Mouse (Mus musculus): Measurements from ENCODE around the gene Slc31a2. TPM values are rescaled to one million over a fixed set of nuclear protein-coding genes. Genes with fewer than 3 reads are reported as not detected.
"Not testable (repeated sequence)": the region's sequence is repeated elsewhere in the genome, so short reads cannot be mapped to it uniquely, and the experiment has no call there.

Gene Slc31a2
- total RNA-seq (2021): 1 to 10 TPM; 3.9 to 4.6 TPM
- long read RNA-seq, experiment 1, partial matches to known transcripts: 0 of 2 reads
- long read RNA-seq, experiment 1, other reads (novel, unspliced or antisense): 0 of 2 reads
- long read RNA-seq, experiment 2, transcript Slc31a2-201 (4 exons, 1,820 nt): major isoform, 8 of 11 reads
- long read RNA-seq, experiment 2, partial matches to known transcripts: 0 of 11 reads
- long read RNA-seq, experiment 2, other reads (novel, unspliced or antisense): 3 of 11 reads

DNA sequence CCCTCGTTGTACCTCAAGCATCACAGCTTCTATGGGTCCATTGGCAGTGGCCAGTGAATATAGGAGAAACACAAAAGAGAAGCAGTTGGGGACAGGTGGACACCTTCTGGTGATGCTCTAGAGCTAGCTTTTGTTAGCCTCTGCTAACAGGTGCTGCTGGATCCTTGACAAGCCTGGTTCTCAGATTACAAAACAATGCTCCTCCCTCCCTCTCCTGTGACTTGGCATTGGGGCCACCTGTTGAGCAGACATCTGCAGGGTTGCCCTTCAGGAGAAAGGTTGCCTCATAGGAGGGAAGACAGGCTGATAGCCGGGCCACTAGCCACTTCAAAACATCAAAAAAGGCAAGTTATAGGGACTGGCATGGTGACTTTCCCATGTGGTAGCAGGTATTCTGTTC, at the start of gene Slc31a2:
TSS of gene Slc31a2 (plus strand) at position 287 of the 400 bp plus-strand sequence.
- no peak for DNase-seq

GRCm38 (mm10) chr4:62213490-62213889, 48.9 kb upstream of the Slc31a2 start:
- DNase-seq: no peak

- no peak for DNase-seq
Measured at GRCm38 (mm10) chr4:62228391-62228790, 34.0 kb upstream of the Slc31a2 start.

DNA sequence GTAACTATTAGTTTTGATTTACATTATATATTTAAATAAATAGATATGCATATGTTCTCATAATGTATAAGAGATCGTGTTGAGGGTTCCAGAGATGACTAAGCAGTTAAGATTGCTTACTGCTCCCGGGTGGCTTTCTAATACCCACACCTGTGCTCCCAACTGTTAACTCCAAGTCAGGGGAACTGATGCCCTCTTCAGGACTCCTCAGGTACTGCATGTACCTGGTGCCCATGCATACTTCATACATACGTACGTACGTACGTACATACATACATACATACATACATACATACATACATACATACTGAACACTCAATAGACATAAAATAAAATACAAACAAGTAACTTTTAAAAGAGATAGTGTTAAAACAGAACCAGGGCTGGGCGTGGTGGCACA, 32.9 kb upstream of the Slc31a2 start:
- no peak for DNase-seq

DNA sequence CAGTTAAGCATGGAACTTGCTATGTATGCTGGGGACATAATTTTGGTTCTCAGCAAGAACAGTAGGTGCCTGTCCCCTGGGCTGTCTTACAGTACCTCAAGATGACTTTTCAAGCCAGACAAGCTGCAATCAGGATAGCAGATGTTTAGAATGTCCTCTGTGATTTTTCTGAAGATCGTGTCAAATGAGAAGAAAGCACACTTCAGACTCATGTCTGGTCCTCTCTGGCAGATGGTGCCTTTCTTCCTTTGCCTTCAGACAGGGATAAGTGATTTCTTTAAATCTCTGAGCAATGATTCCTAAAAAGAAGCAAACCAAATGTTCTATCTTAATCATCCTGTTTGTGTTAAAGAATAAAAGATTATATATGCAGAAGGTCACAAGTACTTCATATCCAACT, 32.2 kb upstream of the Slc31a2 start:
- no peak for DNase-seq

DNA sequence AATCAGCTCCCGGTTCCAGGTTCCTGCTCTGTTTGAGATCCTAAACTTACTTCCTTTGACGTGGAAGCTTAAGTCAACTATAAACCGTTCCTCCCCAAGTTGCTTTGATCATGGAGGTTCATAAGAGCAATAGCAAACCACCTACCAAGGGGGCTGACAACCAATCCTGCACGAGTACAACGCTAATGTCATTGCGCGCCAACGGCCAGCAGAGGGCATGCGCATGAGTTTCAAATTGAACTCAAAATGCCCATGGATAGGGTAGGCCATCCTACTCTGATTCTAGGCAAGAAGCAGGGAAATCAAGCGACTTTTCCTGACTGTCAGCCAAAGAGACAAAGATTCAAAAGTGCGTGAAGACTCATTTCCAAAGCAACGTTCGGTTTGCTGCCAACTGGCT, 31.6 kb upstream of the Slc31a2 start, which contains the start of gene Zfp37:
TSS of gene Zfp37 (minus strand) at position 279 of the 400 bp plus-strand sequence.
- no peak for DNase-seq

- DNase-seq: no peak
Measured at GRCm38 (mm10) chr4:62240586-62240985, 21.8 kb upstream of the Slc31a2 start.

GRCm38 (mm10) chr4:62248328-62248727, 14.0 kb upstream of the Slc31a2 start:
- DNase-seq: no peak

GRCm38 (mm10) chr4:62250896-62251544, 11.3 kb upstream of the Slc31a2 start:
- no peak for DNase-seq

- no peak for DNase-seq
Measured at GRCm38 (mm10) chr4:62251776-62252175, 10.6 kb upstream of the Slc31a2 start.

GRCm38 (mm10) chr4:62254551-62254950, 7.8 kb upstream of the Slc31a2 start:
- no peak for DNase-seq

- DNase-seq: no peak
Measured at GRCm38 (mm10) chr4:62256931-62257330, 5.4 kb upstream of the Slc31a2 start.

GRCm38 (mm10) chr4:62263133-62263844, 927 bp downstream of the Slc31a2 start:
- DNase-seq: no peak

DNA sequence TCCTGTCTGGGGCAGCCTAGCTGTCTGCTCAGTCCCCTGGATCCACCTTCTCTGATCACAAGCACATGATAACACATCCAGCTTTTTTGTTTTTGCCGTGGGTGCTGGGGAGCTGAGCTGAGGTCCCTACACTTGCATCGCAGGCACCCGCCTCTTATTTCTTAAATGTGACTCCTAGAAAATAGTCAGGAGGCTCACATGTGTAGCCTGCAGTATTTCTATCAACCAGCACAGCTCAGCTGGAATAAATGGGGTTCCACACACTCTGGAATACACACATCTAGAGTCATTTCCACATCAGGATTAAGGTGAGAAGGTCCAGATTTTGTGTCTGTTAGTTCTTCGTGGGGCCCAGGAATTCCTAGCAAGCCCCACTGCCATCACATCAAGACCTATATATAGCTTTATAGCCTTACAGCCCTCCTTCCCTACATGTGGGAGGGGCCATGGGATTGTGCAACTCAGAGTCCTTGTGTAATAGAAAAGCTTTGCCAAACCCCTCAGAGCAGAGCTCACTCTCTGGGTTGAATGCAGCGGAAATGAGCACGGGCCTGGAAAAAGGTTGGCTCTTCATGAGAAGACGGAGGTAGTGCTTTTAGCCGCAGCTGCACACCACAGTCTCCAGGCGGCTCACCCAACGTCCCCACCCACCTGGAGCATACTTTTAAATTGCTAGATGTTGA, 2.9 kb downstream of the Slc31a2 start:
- no peak for DNase-seq

- not testable (repeated sequence) for DNase-seq
Measured at GRCm38 (mm10) chr4:62266016-62266415, 3.7 kb downstream of the Slc31a2 start.

DNA sequence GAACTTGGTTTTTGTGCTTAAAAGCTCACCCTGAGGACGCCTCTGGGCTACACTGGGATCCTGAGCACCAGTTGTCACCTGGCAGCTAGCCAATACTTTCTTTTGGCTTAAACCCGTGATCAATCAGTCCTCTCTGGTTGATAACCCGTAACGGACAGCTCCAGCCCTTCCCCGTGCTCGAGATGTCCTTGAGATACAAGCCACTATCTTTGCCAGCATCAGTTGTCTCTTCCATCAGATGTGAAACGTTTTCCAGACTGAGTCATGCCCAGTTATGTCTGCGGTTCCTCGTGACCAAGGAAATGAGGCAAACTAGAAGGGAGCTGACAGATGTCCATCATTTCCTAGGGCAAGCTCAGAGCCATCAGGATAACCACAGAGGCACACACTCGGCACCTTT, 4.7 kb downstream of the Slc31a2 start:
- no peak for DNase-seq

DNA sequence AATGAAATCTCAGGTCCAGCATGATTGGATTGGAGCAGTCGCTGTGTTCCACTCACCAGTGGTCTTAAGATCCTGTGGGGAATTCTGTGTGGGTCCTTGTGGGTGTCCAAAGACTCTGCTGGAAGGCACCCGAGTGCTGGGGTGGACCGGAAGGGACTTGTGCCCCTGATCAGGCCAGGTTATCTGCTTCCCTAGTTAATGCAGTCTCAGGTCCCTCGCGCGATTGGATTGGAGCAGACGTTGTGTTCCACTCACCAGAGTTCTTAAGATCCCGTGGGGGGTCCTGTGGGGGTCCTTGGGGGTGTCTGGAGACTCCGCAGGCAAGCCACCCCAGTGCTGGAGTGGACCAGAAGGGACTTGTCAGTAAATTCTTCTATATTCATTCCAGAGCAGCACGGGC, 10.3 kb downstream of the Slc31a2 start:
- no peak for DNase-seq

DNA sequence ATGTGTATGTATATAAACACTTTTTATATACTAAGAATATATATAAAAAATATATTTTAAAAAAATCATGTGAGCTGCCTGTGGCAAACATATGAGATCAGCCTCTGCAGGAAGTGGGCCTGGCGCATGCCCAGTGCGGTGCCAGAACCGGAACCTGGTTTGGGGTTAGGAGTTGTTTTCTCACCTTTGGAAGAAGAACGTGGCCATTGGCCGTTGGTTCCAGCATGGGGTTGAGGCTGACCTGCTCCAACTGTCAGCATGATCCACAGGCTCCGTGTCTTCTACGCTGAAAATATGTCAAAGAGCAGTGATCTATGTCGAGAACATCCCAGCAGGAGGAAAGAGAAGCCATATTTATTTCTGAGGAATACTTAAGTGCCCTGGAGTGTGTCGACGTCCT, 11.6 kb downstream of the Slc31a2 start:
- no peak for DNase-seq

DNA sequence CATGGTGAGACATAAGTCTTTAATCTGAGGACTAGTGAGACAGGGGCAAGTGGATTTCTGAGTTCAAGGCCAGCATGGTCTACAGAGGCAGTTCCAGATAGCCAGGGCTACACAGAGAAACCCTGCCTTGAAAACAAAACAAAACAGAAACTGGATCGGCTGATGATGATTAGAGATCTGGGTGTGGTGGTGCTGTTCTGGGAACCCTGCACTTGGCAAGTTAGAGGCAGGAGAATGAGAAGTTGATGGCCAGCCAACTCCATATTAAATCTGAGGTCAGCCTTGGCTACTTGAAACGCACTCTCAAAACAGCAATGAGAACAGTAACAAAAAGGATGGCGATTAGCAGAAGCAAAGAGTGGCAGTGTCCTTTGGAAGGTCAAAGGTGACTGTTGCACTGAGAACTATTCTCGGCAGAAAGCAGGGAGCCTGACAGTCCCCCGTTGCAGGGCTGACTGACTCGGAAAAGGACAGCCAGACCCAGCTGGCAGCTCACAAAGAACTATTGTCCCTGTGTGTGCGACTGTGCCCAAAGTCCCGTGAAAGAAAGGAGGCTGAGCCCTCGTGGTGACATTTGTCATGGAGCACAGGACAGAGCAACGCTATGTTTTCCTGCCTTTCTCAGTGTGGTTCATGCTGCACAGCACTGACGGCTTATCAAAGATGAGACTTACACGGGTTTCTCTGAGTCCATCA, 12.6 kb downstream of the Slc31a2 start:
- DNase-seq: peak; percentile 32

DNA sequence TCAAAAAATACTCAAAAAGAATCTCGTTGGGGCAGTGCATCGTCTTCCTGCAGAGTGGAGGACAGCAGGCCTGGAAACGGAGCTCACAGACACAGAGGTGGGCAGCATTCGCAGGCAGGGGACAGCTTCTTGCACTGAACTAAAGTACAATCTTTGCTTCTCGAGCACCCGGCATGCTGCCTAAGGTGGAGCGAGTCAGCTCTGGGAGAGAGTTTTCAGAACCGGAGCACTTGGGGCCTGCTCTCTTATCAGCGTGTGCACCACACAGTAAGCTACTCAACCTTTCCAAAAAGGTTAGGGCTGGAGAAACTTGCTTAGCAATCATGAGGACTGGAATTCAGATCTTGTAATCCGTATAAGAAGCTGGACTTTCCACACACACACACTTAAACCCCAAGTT, 14.3 kb downstream of the Slc31a2 start:
- no peak for DNase-seq

GRCm38 (mm10) chr4:62277222-62277621, 14.9 kb downstream of the Slc31a2 start:
- no peak for DNase-seq

DNA sequence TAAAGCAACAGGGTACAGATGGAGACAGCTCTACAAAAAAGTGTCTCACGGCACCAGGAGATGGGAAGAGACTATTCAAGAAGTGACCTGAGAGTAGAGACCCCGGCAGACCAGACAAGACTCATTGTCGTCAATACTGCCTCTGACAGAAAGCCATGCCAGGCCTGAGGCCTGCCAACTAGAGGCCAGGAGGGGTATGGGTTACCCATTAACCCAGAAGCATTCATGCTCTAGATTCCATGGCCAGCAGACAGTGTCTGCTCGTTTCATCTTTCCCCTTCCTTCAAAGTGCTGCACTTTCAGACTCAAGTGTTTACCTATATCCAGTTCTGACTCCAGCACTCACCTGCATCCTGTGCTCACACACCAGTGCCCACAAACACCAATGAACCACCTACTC, 15.7 kb downstream of the Slc31a2 start:
- DNase-seq: no peak
